Mouse (Mus musculus) lung, embryonic 16.5 days (tissue): Measurements from ENCODE around the gene Cfap52. TPM values are rescaled to one million over a fixed set of nuclear protein-coding genes. Genes with fewer than 3 reads are reported as not detected.

Experiments
- ATAC-seq: fragments of 200-750 bp; cut with Nextera tagmentation; 2 replicates; pipeline ENCODE4 v1.8.0; 2017; ENCODE audit warnings: low read depth, mild to moderate bottlenecking, moderate library complexity
- H3K27ac ChIP-seq: fragments of 300-500 bp; sonication (generic); 2 replicates; pipeline ENCODE4 v1.5.1; 2014; ENCODE audit warnings: mild to moderate bottlenecking, control low read depth, low read length
- H3K27me3 ChIP-seq: fragments of 300-500 bp; sonication (generic); 2 replicates; pipeline ENCODE4 v1.6.1; 2014; ENCODE audit warnings: low read depth, low read length, mixed read lengths; ENCODE audit not compliant: control insufficient read depth, insufficient read depth
- H3K36me3 ChIP-seq: fragments of 300-500 bp; sonication (generic); 2 replicates; pipeline ENCODE4 v1.6.1; 2014; ENCODE audit warnings: low read length; ENCODE audit not compliant: control insufficient read depth, insufficient read depth
- H3K4me1 ChIP-seq: fragments of 300-500 bp; sonication (generic); replicated peaks from 2 replicates; pipeline ENCODE4 v1.6.1; 2014; ENCODE audit warnings: low read length, mixed read lengths; ENCODE audit not compliant: control insufficient read depth, insufficient read depth
- H3K4me2 ChIP-seq: fragments of 300-500 bp; sonication (generic); 2 replicates; pipeline ENCODE4 v1.6.1; 2014; ENCODE audit warnings: low read depth, low read length, control low read depth
- H3K4me3 ChIP-seq: fragments of 300-500 bp; sonication (generic); 2 replicates; pipeline ENCODE4 v1.5.1; 2014; ENCODE audit warnings: mild to moderate bottlenecking, low read length, control low read depth
- H3K9ac ChIP-seq: fragments of 300-500 bp; sonication (generic); 2 replicates; pipeline ENCODE4 v1.6.1; 2014; ENCODE audit warnings: low read length, control low read depth
- H3K9me3 ChIP-seq: fragments of 300-500 bp; sonication (generic); 2 replicates; pipeline ENCODE4 v1.6.1; 2016; ENCODE audit warnings: low read length; ENCODE audit not compliant: control insufficient read depth
- WGBS: fragments of 180-500 bp; shearing (Covaris S2); extraction: QIAGEN DNeasy Blood & Tissue Kit; methylation state at CpG from one replicate; pipeline ENCODE4 v1.1.7; 2014; 5-methylcytosine and 5-hydroxymethylcytosine counted together
- polyA plus RNA-seq: library from polyadenylated mRNA; unstranded; fragments of >200 nt; fragmentation: Nextera tagmentation; extraction: Ambion mirVana; gene quantifications from 2 replicates; pipeline ENCODE4 v1.2.1, GENCODE M21; 2015

Gene Cfap52
- polyA plus RNA-seq, 1 experiment from 2014 or later, result 9.7 TPM

- Histone ChIP-seq H3K4me3 (no peak overlapping the region), H3K27me3 (no peaks in the 10 kb centered on the region), H3K9ac (no peak overlapping the region), H3K4me1 (peaks cover under 1% of the 10 kb centered on the region; the same call in 1 of the 2 replicates), H3K27ac (no peak overlapping the region), H3K9me3 (no peaks in the 10 kb centered on the region), H3K36me3 (no peaks in the 10 kb centered on the region), H3K4me2 (no peak overlapping the region)
- WGBS, result 77% methylated on average over 5 of the region's 5 CpGs
- ATAC-seq, result no peak
Observed at GRCm38 (mm10) chr11:67953604-67954003, 11.8 kb downstream of the Cfap52 start.

GRCm38 (mm10) chr11:67949475-67949874, 16.0 kb downstream of the Cfap52 start:
- no peaks in the 10 kb centered on the region for H3K36me3 ChIP-seq
- H3K27me3 ChIP-seq, result no peaks in the 10 kb centered on the region
- ATAC-seq, result no peak
- peaks cover 6% of the 10 kb centered on the region; the same call in 1 of the 2 replicates for H3K4me1 ChIP-seq
- WGBS, result 64% methylated on average over 9 of the region's 9 CpGs
- H3K4me3 ChIP-seq, result no peak overlapping the region
- no peak overlapping the region for H3K4me2 ChIP-seq
- no peak overlapping the region for H3K27ac ChIP-seq
- H3K9ac ChIP-seq, result no peak overlapping the region
- no peaks in the 10 kb centered on the region for H3K9me3 ChIP-seq

GRCm38 (mm10) chr11:67948229-67948628, 17.2 kb downstream of the Cfap52 start:
- Histone ChIP-seq H3K27me3 (no peaks in the 10 kb centered on the region), H3K27ac (peak overlapping the region; percentile 16; the same call in 1 of the 2 replicates), H3K4me3 (no peak overlapping the region), H3K36me3 (no peaks in the 10 kb centered on the region), H3K9me3 (no peaks in the 10 kb centered on the region), H3K4me1 (peaks cover 6% of the 10 kb centered on the region; the same call in 1 of the 2 replicates), H3K4me2 (no peak overlapping the region), H3K9ac (no peak overlapping the region)
- ATAC-seq, result 0 out of 2 replicates have a peak, but pooled peaks have one; percentile 31
- WGBS, result 23% methylated on average over 3 of the region's 3 CpGs

GRCm38 (mm10) chr11:67932156-67932555, 33.3 kb downstream of the Cfap52 start:
- no peak for ATAC-seq
- H3K4me1 ChIP-seq, result no peaks in the 10 kb centered on the region
- H3K4me2 ChIP-seq, result no peak overlapping the region
- H3K9me3 ChIP-seq, result no peaks in the 10 kb centered on the region
- WGBS, result 83% methylated on average over 3 of the region's 3 CpGs
- no peak overlapping the region for H3K9ac ChIP-seq
- no peaks in the 10 kb centered on the region for H3K27me3 ChIP-seq
- H3K36me3 ChIP-seq, result no peaks in the 10 kb centered on the region
- no peak overlapping the region for H3K27ac ChIP-seq
- H3K4me3 ChIP-seq, result no peak overlapping the region

- WGBS, result 22% methylated on average over 10 of the region's 15 CpGs
- H3K4me2 ChIP-seq, result no peak overlapping the region
- no peak for ATAC-seq
Observed at GRCm38 (mm10) chr11:67926348-67927055, 38.9 kb downstream of the Cfap52 start.

GRCm38 (mm10) chr11:67925000-67925399, 40.5 kb downstream of the Cfap52 start:
- no peak for ATAC-seq
- 84% methylated on average over 13 of the region's 13 CpGs for WGBS
- H3K9ac ChIP-seq, result no peak overlapping the region

More at GRCm38 (mm10) chr11:67926348-67927055, 38.9 kb downstream of the Cfap52 start:
- Histone ChIP-seq H3K4me3 (no peak overlapping the region), H3K9ac (no peak overlapping the region), H3K36me3 (no peaks in the 10 kb centered on the region), H3K27me3 (peaks cover 7% of the 10 kb centered on the region), H3K9me3 (no peaks in the 10 kb centered on the region), H3K4me1 (no peaks in the 10 kb centered on the region; the same call in 1 of the 2 replicates), H3K27ac (no peak overlapping the region)

GRCm38 (mm10) chr11:67923720-67924119, 41.7 kb downstream of the Cfap52 start:
- H3K36me3 ChIP-seq, result no peaks in the 10 kb centered on the region
- H3K4me2 ChIP-seq, result no peak overlapping the region
- H3K9me3 ChIP-seq, result no peaks in the 10 kb centered on the region
- H3K27ac ChIP-seq, result no peak overlapping the region
- peaks cover 5% of the 10 kb centered on the region; the same call in 1 of the 2 replicates for H3K4me1 ChIP-seq
- no peak for ATAC-seq
- WGBS, result 90% methylated on average over 5 of the region's 5 CpGs
- no peak overlapping the region for H3K4me3 ChIP-seq
- no peak overlapping the region for H3K9ac ChIP-seq
- H3K27me3 ChIP-seq, result peaks cover 14% of the 10 kb centered on the region

More at GRCm38 (mm10) chr11:67925000-67925399, 40.5 kb downstream of the Cfap52 start:
- Histone ChIP-seq H3K36me3 (no peaks in the 10 kb centered on the region), H3K27me3 (peaks cover 14% of the 10 kb centered on the region), H3K4me1 (peaks cover 5% of the 10 kb centered on the region; the same call in 1 of the 2 replicates), H3K4me2 (no peak overlapping the region), H3K9me3 (no peaks in the 10 kb centered on the region), H3K27ac (no peak overlapping the region), H3K4me3 (no peak overlapping the region)

- Histone ChIP-seq H3K36me3 (no peaks in the 10 kb centered on the region), H3K27me3 (peaks cover 14% of the 10 kb centered on the region), H3K9me3 (no peaks in the 10 kb centered on the region), H3K27ac (peak overlapping the region; percentile 92), H3K9ac (peak overlapping the region; percentile 80), H3K4me2 (peak overlapping the region; percentile 79), H3K4me3 (peak overlapping the region; percentile 77), H3K4me1 (peaks cover 5% of the 10 kb centered on the region; the same call in 1 of the 2 replicates)
- WGBS, result under 1% methylated on average over 12 of the region's 12 CpGs
- peak; percentile 87 for ATAC-seq
Observed at GRCm38 (mm10) chr11:67922755-67923125, 42.7 kb downstream of the Cfap52 start.

- H3K4me1 ChIP-seq, result peaks cover 5% of the 10 kb centered on the region; the same call in 1 of the 2 replicates
- ATAC-seq, result peak; percentile 93
- WGBS, result under 1% methylated on average over 64 of the region's 80 CpGs
Observed at GRCm38 (mm10) chr11:67921827-67922754, 43.4 kb downstream of the Cfap52 start, which contains the start of gene Usp43. Gene Usp43 (minus strand): TSS chr11:67922153.

More at GRCm38 (mm10) chr11:67921827-67922754, 43.4 kb downstream of the Cfap52 start, which contains the start of gene Usp43:
- Histone ChIP-seq H3K4me2 (peak within 1 kb of the TSS; percentile 79), H3K4me3 (peak within 1 kb of the TSS; percentile 77), H3K9ac (peak within 1 kb of the TSS; percentile 80), H3K27ac (peak within 1 kb of the TSS; percentile 92), H3K9me3 (no peaks in the 10 kb centered on the region), H3K27me3 (peaks cover 14% of the 10 kb centered on the region), H3K36me3 (no peaks in the 10 kb centered on the region)
